In the genomic region with DNA sequence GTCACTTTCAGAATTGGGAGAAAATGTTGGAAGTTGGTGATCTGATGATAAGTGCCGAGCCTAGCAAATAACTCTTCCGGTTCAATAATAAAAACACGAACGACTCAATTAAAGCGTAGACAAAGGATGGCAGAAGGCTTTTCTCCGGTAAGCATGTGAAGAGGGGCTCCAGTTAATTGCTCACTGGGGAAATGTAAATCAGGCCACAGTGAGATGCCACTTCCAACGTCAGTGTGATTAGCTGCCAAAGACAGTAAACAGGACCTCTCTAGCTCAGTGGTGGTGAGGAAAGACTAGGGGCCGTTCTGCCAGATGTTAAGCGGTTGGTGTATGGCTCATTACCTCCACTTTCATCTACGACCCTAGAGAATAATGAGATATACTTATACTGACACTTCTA, we compare ENCODE assay signal across 33 mouse cellular contexts.
DNase-seq lines count a peak whose midpoint lies in the region; ATAC-seq and TF ChIP-seq lines count a peak whose summit lies in the region.
"Had no signal": no experiment of that assay in that cellular context is flagged by ENCODE, and none has a peak within 500 bp of the region (broad histone marks: within the 10 kb centered on the region; RNA-seq: fewer than 3 reads in every experiment).

No protein-coding gene starts in this region.

- H3K4me2 ChIP-seq in forebrain, embryonic 12.5 days, result no peak overlapping the region
- no peak overlapping the region for H3K4me2 ChIP-seq in forebrain, postnatal 0 days (ENCODE audit: low read depth)
- no peak overlapping the region for H3K4me2 ChIP-seq in midbrain, embryonic 13.5 days (replicated peaks)
- H3K4me2 ChIP-seq in midbrain, embryonic 16.5 days (ENCODE audit: low read length), result no peak overlapping the region
- no peak overlapping the region for H3K4me2 ChIP-seq in forebrain, embryonic 16.5 days (ENCODE audit: low read length)
- H3K4me2 ChIP-seq: embryonic facial prominence, embryonic 12.5 days; heart, embryonic 11.5 days; hindbrain, embryonic 15.5 days; limb, embryonic 12.5 days; liver, embryonic 15.5 days; lung, embryonic 14.5 days; midbrain, embryonic 12.5 days; neural tube, embryonic 13.5 days had no signal

- H3K27ac ChIP-seq in forebrain, embryonic 12.5 days, result 0 out of 2 replicates have a peak overlapping the region, but pooled peaks have one; percentile 36
- H3K27ac ChIP-seq in forebrain, postnatal 0 days (ENCODE audit: low read depth, low read length), result no peak overlapping the region
- H3K27ac ChIP-seq in midbrain, embryonic 13.5 days, result no peak overlapping the region
- no peak overlapping the region for H3K27ac ChIP-seq in midbrain, embryonic 16.5 days (ENCODE audit: low read length)
- H3K27ac ChIP-seq in forebrain, embryonic 16.5 days (ENCODE audit: low read length), result no peak overlapping the region
- H3K27ac ChIP-seq: embryonic facial prominence, embryonic 12.5 days; hindbrain, embryonic 15.5 days; layer of hippocampus, adult 2 months; left cerebral cortex, adult 2 months; limb, embryonic 12.5 days; liver, embryonic 15.5 days; midbrain, embryonic 12.5 days; neural tube, embryonic 13.5 days; stomach, postnatal 0 days had no signal

- no peaks in the 10 kb centered on the region for H3K9me3 ChIP-seq in forebrain, embryonic 12.5 days
- no peaks in the 10 kb centered on the region for H3K9me3 ChIP-seq in forebrain, postnatal 0 days (ENCODE audit: low read length)
- H3K9me3 ChIP-seq in midbrain, embryonic 13.5 days, result no peaks in the 10 kb centered on the region
- H3K9me3 ChIP-seq in midbrain, embryonic 16.5 days (replicated peaks; ENCODE audit: control insufficient read depth, low read length, poor library complexity, severe bottlenecking), result no peaks in the 10 kb centered on the region
- H3K9me3 ChIP-seq in forebrain, embryonic 16.5 days (ENCODE audit: control insufficient read depth, low read length), result no peaks in the 10 kb centered on the region
- H3K9me3 ChIP-seq: embryonic facial prominence, embryonic 12.5 days; hindbrain, embryonic 15.5 days; limb, embryonic 12.5 days; liver, embryonic 15.5 days; midbrain, embryonic 12.5 days; neural tube, embryonic 13.5 days had no signal

- H3K4me3 ChIP-seq in forebrain, embryonic 12.5 days (replicated peaks), result no peak overlapping the region
- no peak overlapping the region for H3K4me3 ChIP-seq in forebrain, postnatal 0 days (ENCODE audit: low read depth, low read length)
- no peak overlapping the region for H3K4me3 ChIP-seq in midbrain, embryonic 13.5 days (replicated peaks)
- no peak overlapping the region for H3K4me3 ChIP-seq in midbrain, embryonic 16.5 days (ENCODE audit: low read depth, low read length)
- no peak overlapping the region for H3K4me3 ChIP-seq in forebrain, embryonic 16.5 days (replicated peaks; ENCODE audit: low read length)
- H3K4me3 ChIP-seq: embryonic facial prominence, embryonic 12.5 days; hindbrain, embryonic 15.5 days; layer of hippocampus, adult 2 months; left cerebral cortex, adult 2 months; limb, embryonic 12.5 days; liver, embryonic 15.5 days; midbrain, embryonic 12.5 days; myocyte; neural tube, embryonic 13.5 days had no signal

- no peak for DNase-seq in forebrain, postnatal 0 days
- no peak for DNase-seq in thymus, postnatal 4 days
- no peak for DNase-seq in spleen, postnatal 10 days (ENCODE audit: low spot score in 2 of 2)
- DNase-seq: adrenal gland, postnatal 10 days; cerebellum, adult 11 months; cerebellum, adult 9-10 months; cerebellum, postnatal 36 days; gastrocnemius, postnatal 25 days; heart, adult 18-20 months; heart, postnatal 36 days; kidney, adult 2 months; kidney, postnatal 36 days; lung, embryonic 14.5 days; lung, postnatal 14 days; right cerebral cortex, postnatal 25 days; thymus, adult 18-20 months; thymus, postnatal 25 days had no signal

- peak; percentile 75; the same call in 1 of the 2 replicates for ATAC-seq in forebrain, embryonic 12.5 days (ENCODE audit: low FRiP score)
- no peak for ATAC-seq in forebrain, postnatal 0 days
- peak; percentile 48; the same call in 1 of the 2 replicates for ATAC-seq in midbrain, embryonic 13.5 days
- ATAC-seq in midbrain, embryonic 16.5 days, result no peak
- ATAC-seq in forebrain, embryonic 16.5 days, result peak; percentile 33; the same call in 1 of the 2 replicates
- ATAC-seq: Patski had no signal

- WGBS in forebrain, embryonic 12.5 days, result 31% methylated on average over 10 of the region's 10 CpGs
- WGBS in forebrain, postnatal 0 days, result 21% methylated on average over 10 of the region's 10 CpGs
- 37% methylated on average over 10 of the region's 10 CpGs for WGBS in midbrain, embryonic 13.5 days
- 38% methylated on average over 10 of the region's 10 CpGs for WGBS in midbrain, embryonic 16.5 days
- WGBS in forebrain, embryonic 16.5 days, result 13% methylated on average over 10 of the region's 10 CpGs

- H3K4me1 ChIP-seq in forebrain, embryonic 12.5 days, result peaks cover 7% of the 10 kb centered on the region; the same call in 1 of the 2 replicates
- no peaks in the 10 kb centered on the region for H3K4me1 ChIP-seq in forebrain, postnatal 0 days (ENCODE audit: insufficient read depth)
- H3K4me1 ChIP-seq in midbrain, embryonic 13.5 days (replicated peaks), result no peaks in the 10 kb centered on the region
- peaks cover 3% of the 10 kb centered on the region; the same call in 1 of the 2 replicates for H3K4me1 ChIP-seq in midbrain, embryonic 16.5 days (ENCODE audit: control insufficient read depth, insufficient read depth, low read length)
- peaks cover 3% of the 10 kb centered on the region; the same call in 1 of the 2 replicates for H3K4me1 ChIP-seq in forebrain, embryonic 16.5 days (replicated peaks; ENCODE audit: control insufficient read depth, insufficient read depth, low read length)
- H3K4me1 ChIP-seq: embryonic facial prominence, embryonic 12.5 days; hindbrain, embryonic 15.5 days; limb, embryonic 12.5 days; liver, embryonic 15.5 days had no signal

- no peak overlapping the region for H3K9ac ChIP-seq in forebrain, embryonic 12.5 days
- H3K9ac ChIP-seq in forebrain, postnatal 0 days, result no peak overlapping the region
- H3K9ac ChIP-seq in midbrain, embryonic 13.5 days (replicated peaks), result no peak overlapping the region
- H3K9ac ChIP-seq in midbrain, embryonic 16.5 days (ENCODE audit: low read depth, low read length), result no peak overlapping the region
- no peak overlapping the region for H3K9ac ChIP-seq in forebrain, embryonic 16.5 days (replicated peaks; ENCODE audit: low read depth, low read length)
- H3K9ac ChIP-seq: embryonic facial prominence, embryonic 12.5 days; hindbrain, embryonic 15.5 days; limb, embryonic 12.5 days; liver, embryonic 15.5 days; lung, embryonic 14.5 days; midbrain, embryonic 12.5 days; neural tube, embryonic 13.5 days had no signal

- no peaks in the 10 kb centered on the region for H3K36me3 ChIP-seq in forebrain, embryonic 12.5 days (replicated peaks)
- H3K36me3 ChIP-seq in forebrain, postnatal 0 days (ENCODE audit: insufficient read depth), result no peaks in the 10 kb centered on the region
- no peaks in the 10 kb centered on the region for H3K36me3 ChIP-seq in midbrain, embryonic 13.5 days
- no peaks in the 10 kb centered on the region for H3K36me3 ChIP-seq in midbrain, embryonic 16.5 days (ENCODE audit: control insufficient read depth, insufficient read depth, low read length)
- H3K36me3 ChIP-seq in forebrain, embryonic 16.5 days (ENCODE audit: control insufficient read depth, insufficient read depth), result no peaks in the 10 kb centered on the region
- H3K36me3 ChIP-seq: embryonic facial prominence, embryonic 12.5 days; hindbrain, embryonic 15.5 days; limb, embryonic 12.5 days; liver, embryonic 15.5 days; midbrain, embryonic 12.5 days; neural tube, embryonic 13.5 days had no signal

- H3K27me3 ChIP-seq in forebrain, embryonic 12.5 days, result no peaks in the 10 kb centered on the region
- H3K27me3 ChIP-seq in forebrain, postnatal 0 days (ENCODE audit: insufficient read depth, low read length), result no peaks in the 10 kb centered on the region
- no peaks in the 10 kb centered on the region for H3K27me3 ChIP-seq in midbrain, embryonic 13.5 days
- no peaks in the 10 kb centered on the region for H3K27me3 ChIP-seq in midbrain, embryonic 16.5 days (ENCODE audit: control insufficient read depth, insufficient read depth, low read depth, low read length)
- H3K27me3 ChIP-seq in forebrain, embryonic 16.5 days (replicated peaks; ENCODE audit: control insufficient read depth, insufficient read depth, low read length), result no peaks in the 10 kb centered on the region
- H3K27me3 ChIP-seq: embryonic facial prominence, embryonic 12.5 days; hindbrain, embryonic 15.5 days; limb, embryonic 12.5 days; liver, embryonic 15.5 days; midbrain, embryonic 12.5 days; neural tube, embryonic 13.5 days; Patski had no signal

- no peak for TF ChIP-seq CTCF in forebrain, postnatal 0 days (IDR thresholded peaks at IDR 0.05; ENCODE audit: low read depth)

Comparison
In these comparisons a context has a peak if more than half of its experiments do, and no peak if none do; other contexts are left out.
1. ATAC-seq: peak in forebrain, embryonic 12.5 days (single experiment), midbrain, embryonic 13.5 days (single experiment) and forebrain, embryonic 16.5 days (single experiment); none in forebrain, postnatal 0 days (single experiment) and midbrain, embryonic 16.5 days (single experiment).